ENCODE assay signal across 22 mouse cellular contexts in the genomic region with DNA sequence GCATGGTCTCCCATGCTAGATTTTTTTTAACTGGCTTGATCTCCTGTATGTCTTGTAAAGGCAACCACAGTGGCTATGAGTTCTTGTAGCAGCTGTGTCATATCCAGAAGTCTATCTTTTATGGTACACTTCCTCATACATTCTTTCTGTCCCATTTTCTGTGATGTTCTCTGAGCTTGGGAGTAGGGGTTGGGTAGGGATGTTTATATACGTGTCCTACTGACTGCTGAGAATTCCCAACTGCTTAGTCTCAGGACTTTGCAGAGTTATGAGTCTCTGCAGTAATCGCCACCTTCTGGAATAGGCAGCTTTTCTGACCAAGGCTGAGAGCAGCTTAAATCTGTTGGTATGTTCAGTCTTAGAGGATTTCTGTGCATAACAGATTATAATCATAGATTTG.
"Had no signal": no experiment of that assay in that cellular context is flagged by ENCODE, and none has a peak within 500 bp of the region (broad histone marks: within the 10 kb centered on the region; RNA-seq: fewer than 3 reads in every experiment).

No protein-coding gene starts in this region.

- H3K9me3 ChIP-seq: hindbrain, embryonic 15.5 days; limb, embryonic 10.5 days; limb, embryonic 13.5 days; liver, embryonic 12.5 days; liver, embryonic 15.5 days; megakaryocyte, embryonic 14.5 days; midbrain, embryonic 10.5 days; midbrain, embryonic 13.5 days; neural tube, embryonic 13.5 days had no signal

- H3K4me1 ChIP-seq: hindbrain, embryonic 15.5 days; limb, embryonic 10.5 days; limb, embryonic 13.5 days; liver, embryonic 12.5 days; liver, embryonic 15.5 days; megakaryocyte, embryonic 14.5 days; midbrain, embryonic 10.5 days; midbrain, embryonic 13.5 days; neural tube, embryonic 13.5 days had no signal

- H3K36me3 ChIP-seq: liver, embryonic 12.5 days; liver, embryonic 15.5 days had no signal

- H3K4me3 ChIP-seq: hindbrain, embryonic 15.5 days; layer of hippocampus, adult 2 months; limb, embryonic 10.5 days; limb, embryonic 13.5 days; liver, embryonic 12.5 days; liver, embryonic 15.5 days; megakaryocyte, embryonic 14.5 days; midbrain, embryonic 10.5 days; midbrain, embryonic 13.5 days; myocyte; neural tube, embryonic 13.5 days had no signal

- H3K27me3 ChIP-seq: hindbrain, embryonic 15.5 days; limb, embryonic 13.5 days; liver, embryonic 12.5 days; liver, embryonic 15.5 days; megakaryocyte, embryonic 14.5 days; midbrain, embryonic 13.5 days; neural tube, embryonic 13.5 days had no signal

- ATAC-seq: liver, embryonic 12.5 days; midbrain, embryonic 13.5 days; midbrain, embryonic 16.5 days had no signal

- H3K9ac ChIP-seq: hindbrain, embryonic 15.5 days; limb, embryonic 13.5 days; liver, embryonic 12.5 days; liver, embryonic 15.5 days; midbrain, embryonic 13.5 days; neural tube, embryonic 13.5 days had no signal

- DNase-seq: kidney, adult 18-20 months; kidney, postnatal 14 days; layer of hippocampus, adult 9-11 months; liver; lung, adult 2 months; retina, postnatal 1 day; right cerebral cortex, postnatal 25 days; spleen, adult 18-20 months; thymus, adult 18-20 months; thymus, postnatal 36 days had no signal

- H3K27ac ChIP-seq: hindbrain, embryonic 15.5 days; layer of hippocampus, adult 2 months; limb, embryonic 10.5 days; limb, embryonic 13.5 days; liver, embryonic 12.5 days; liver, embryonic 15.5 days; midbrain, embryonic 10.5 days; midbrain, embryonic 13.5 days; neural tube, embryonic 13.5 days had no signal

- H3K4me2 ChIP-seq: hindbrain, embryonic 15.5 days; limb, embryonic 13.5 days; liver, embryonic 12.5 days; liver, embryonic 15.5 days; midbrain, embryonic 13.5 days; neural tube, embryonic 13.5 days had no signal
